ENCODE assay signal across 16 mouse cellular contexts in the genomic region with DNA sequence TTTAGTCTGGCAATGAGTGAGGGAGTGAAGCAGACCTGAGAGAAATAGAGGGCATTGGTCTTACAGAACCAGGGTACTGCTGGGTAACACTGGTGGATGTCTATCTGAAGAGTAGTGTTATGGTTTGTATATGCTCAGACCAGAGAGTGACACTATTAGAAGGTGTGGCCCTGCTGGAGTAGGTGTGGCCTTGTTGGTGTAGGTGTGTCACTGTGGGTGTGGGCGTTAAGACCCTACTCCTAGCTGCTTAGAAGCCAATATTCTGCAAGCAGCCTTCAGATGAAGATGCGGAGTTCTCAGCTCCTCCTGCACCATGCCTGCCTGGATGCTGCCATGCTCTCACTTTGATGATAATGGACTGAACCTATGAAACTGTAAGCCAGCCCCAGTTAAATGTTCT.
A peak's percentile ranks its signal among the peaks of the same experiment; 100 is the strongest.
DNase-seq lines count a peak whose midpoint lies in the region; ATAC-seq and TF ChIP-seq lines count a peak whose summit lies in the region.
"Had no signal": no experiment of that assay in that cellular context is flagged by ENCODE, and none has a peak within 500 bp of the region (broad histone marks: within the 10 kb centered on the region; RNA-seq: fewer than 3 reads in every experiment).

No protein-coding gene starts in this region.

- no peak for DNase-seq in hindbrain, postnatal 0 days (ENCODE audit: low spot score)
- DNase-seq in liver, embryonic 11.5 days (ENCODE audit: low spot score) = no peak
- DNase-seq: adrenal gland, adult 2 months; adrenal gland, postnatal 25 days; cerebellum, adult 18-20 months; cerebellum, postnatal 36 days; forebrain, postnatal 0 days; gastrocnemius, postnatal 14 days; heart, postnatal 10 days had no signal

- no peak for TF ChIP-seq CTCF in hindbrain, postnatal 0 days (IDR thresholded peaks at IDR 0.05; ENCODE audit: low read depth)
- TF ChIP-seq CTCF in cortical plate, adult 2 months (IDR thresholded peaks at IDR 0.05; ENCODE audit: extremely low read depth, insufficient read depth, low read length) = no peak
- TF ChIP-seq CTCF in olfactory bulb, adult 2 months (IDR thresholded peaks at IDR 0.05; ENCODE audit: insufficient read depth, low read depth, low read length) = no peak

- no peak overlapping the region for H3K4me2 ChIP-seq in hindbrain, postnatal 0 days (ENCODE audit: low read depth, low read length)
- no peak overlapping the region for H3K4me2 ChIP-seq in hindbrain, embryonic 16.5 days (ENCODE audit: low read length)
- H3K4me2 ChIP-seq in liver, embryonic 15.5 days = 0 out of 2 replicates have a peak overlapping the region, but pooled peaks have one; percentile 3
- H3K4me2 ChIP-seq in liver, embryonic 11.5 days = no peak overlapping the region
- H3K4me2 ChIP-seq: forebrain, embryonic 13.5 days; hindbrain, embryonic 15.5 days had no signal

- H3K9me3 ChIP-seq in hindbrain, postnatal 0 days (ENCODE audit: low read length) = no peaks in the 10 kb centered on the region
- no peaks in the 10 kb centered on the region for H3K9me3 ChIP-seq in hindbrain, embryonic 16.5 days (ENCODE audit: control insufficient read depth, low read length)
- no peaks in the 10 kb centered on the region for H3K9me3 ChIP-seq in liver, embryonic 15.5 days (replicated peaks)
- H3K9me3 ChIP-seq in liver, embryonic 11.5 days (ENCODE audit: control insufficient read depth, low read length) = no peaks in the 10 kb centered on the region
- H3K9me3 ChIP-seq: embryonic facial prominence, embryonic 10.5 days; forebrain, embryonic 13.5 days; hindbrain, embryonic 15.5 days had no signal

- TF ChIP-seq POLR2A in cortical plate, adult 2 months (IDR thresholded peaks at IDR 0.05; ENCODE audit: extremely low read depth, insufficient read depth, low read length) = no peak
- no peak for TF ChIP-seq POLR2A in olfactory bulb, adult 2 months (IDR thresholded peaks at IDR 0.05; ENCODE audit: insufficient read depth, low read depth, low read length)

- no peaks in the 10 kb centered on the region for H3K27me3 ChIP-seq in hindbrain, postnatal 0 days (ENCODE audit: insufficient read depth, low read length)
- no peaks in the 10 kb centered on the region for H3K27me3 ChIP-seq in hindbrain, embryonic 16.5 days (replicated peaks; ENCODE audit: control insufficient read depth, insufficient read depth, low read length)
- H3K27me3 ChIP-seq in liver, embryonic 15.5 days = no peaks in the 10 kb centered on the region
- no peaks in the 10 kb centered on the region for H3K27me3 ChIP-seq in liver, embryonic 11.5 days (replicated peaks; ENCODE audit: control insufficient read depth, insufficient read depth, low read length)
- H3K27me3 ChIP-seq: forebrain, embryonic 13.5 days; hindbrain, embryonic 15.5 days had no signal

- H3K9ac ChIP-seq in hindbrain, postnatal 0 days (replicated peaks; ENCODE audit: low read length) = no peak overlapping the region
- no peak overlapping the region for H3K9ac ChIP-seq in hindbrain, embryonic 16.5 days (ENCODE audit: low read depth, low read length)
- no peak overlapping the region for H3K9ac ChIP-seq in liver, embryonic 15.5 days
- H3K9ac ChIP-seq in liver, embryonic 11.5 days (ENCODE audit: low read depth, low read length) = no peak overlapping the region
- H3K9ac ChIP-seq: forebrain, embryonic 13.5 days; forebrain, postnatal 0 days; hindbrain, embryonic 15.5 days had no signal

- H3K4me1 ChIP-seq in hindbrain, postnatal 0 days (ENCODE audit: insufficient read depth, low read length) = peaks cover 3% of the 10 kb centered on the region; the same call in 1 of the 2 replicates
- H3K4me1 ChIP-seq in hindbrain, embryonic 16.5 days (ENCODE audit: control insufficient read depth, insufficient read depth, low read depth, low read length) = peaks cover 5% of the 10 kb centered on the region; the same call in 1 of the 2 replicates
- H3K4me1 ChIP-seq in liver, embryonic 15.5 days (replicated peaks) = peaks cover 36% of the 10 kb centered on the region
- H3K4me1 ChIP-seq in liver, embryonic 11.5 days (replicated peaks; ENCODE audit: control insufficient read depth, insufficient read depth, low read length) = peaks cover 12% of the 10 kb centered on the region
- no peaks in the 10 kb centered on the region for H3K4me1 ChIP-seq in cortical plate, adult 2 months (ENCODE audit: control insufficient read depth, insufficient read depth, low read length)
- peaks cover 7% of the 10 kb centered on the region; the same call in 1 of the 2 replicates for H3K4me1 ChIP-seq in olfactory bulb, adult 2 months (ENCODE audit: control insufficient read depth, insufficient read depth, low read length)
- H3K4me1 ChIP-seq: embryonic facial prominence, embryonic 10.5 days had no signal

- no peak for ATAC-seq in hindbrain, postnatal 0 days
- ATAC-seq in hindbrain, embryonic 16.5 days = no peak
- ATAC-seq in liver, embryonic 15.5 days (ENCODE audit: insufficient read depth) = no peak
- ATAC-seq in liver, embryonic 11.5 days (replicated peaks; ENCODE audit: low FRiP score) = no peak

- H3K4me3 ChIP-seq in hindbrain, postnatal 0 days (ENCODE audit: low read length) = no peak overlapping the region
- no peak overlapping the region for H3K4me3 ChIP-seq in hindbrain, embryonic 16.5 days (ENCODE audit: low read length)
- no peak overlapping the region for H3K4me3 ChIP-seq in liver, embryonic 15.5 days (replicated peaks)
- no peak overlapping the region for H3K4me3 ChIP-seq in liver, embryonic 11.5 days (ENCODE audit: low read depth, low read length)
- H3K4me3 ChIP-seq in cortical plate, adult 2 months (ENCODE audit: insufficient read depth, low read length) = no peak overlapping the region
- no peak overlapping the region for H3K4me3 ChIP-seq in olfactory bulb, adult 2 months (ENCODE audit: insufficient read depth, low read depth, low read length)
- H3K4me3 ChIP-seq: embryonic facial prominence, embryonic 10.5 days; forebrain, embryonic 13.5 days; hindbrain, embryonic 15.5 days had no signal

- whole genome bisulfite sequencing in hindbrain, postnatal 0 days = 85% methylated on average over 2 of the region's 2 CpGs
- WGBS in hindbrain, embryonic 16.5 days = 87% methylated on average over 2 of the region's 2 CpGs
- 67% methylated on average over 2 of the region's 2 CpGs for WGBS in liver, embryonic 15.5 days (ENCODE audit: insufficient replicate concordance)
- WGBS in liver, embryonic 11.5 days = 69% methylated on average over 2 of the region's 2 CpGs
- 92% methylated on average over 2 of the region's 2 CpGs for WGBS in olfactory bulb, adult 2 months

- H3K27ac ChIP-seq in hindbrain, postnatal 0 days = peak overlapping the region; percentile 11; the same call in 1 of the 2 replicates
- H3K27ac ChIP-seq in hindbrain, embryonic 16.5 days (ENCODE audit: low read depth, low read length) = no peak overlapping the region
- no peak overlapping the region for H3K27ac ChIP-seq in liver, embryonic 15.5 days (replicated peaks)
- no peak overlapping the region for H3K27ac ChIP-seq in liver, embryonic 11.5 days (ENCODE audit: low read depth, low read length)
- 0 out of 2 replicates have a peak overlapping the region, but pooled peaks have one; percentile 17 for H3K27ac ChIP-seq in cortical plate, adult 2 months (ENCODE audit: insufficient read depth, low read length)
- H3K27ac ChIP-seq in olfactory bulb, adult 2 months (ENCODE audit: insufficient read depth, low read depth, low read length) = peak overlapping the region; percentile 50; the same call in 1 of the 2 replicates
- H3K27ac ChIP-seq: embryonic facial prominence, embryonic 10.5 days; forebrain, embryonic 13.5 days; hindbrain, embryonic 15.5 days had no signal

- no peaks in the 10 kb centered on the region for H3K36me3 ChIP-seq in hindbrain, postnatal 0 days (ENCODE audit: insufficient read depth, low read length)
- H3K36me3 ChIP-seq in hindbrain, embryonic 16.5 days (ENCODE audit: control insufficient read depth, insufficient read depth, low read length) = no peaks in the 10 kb centered on the region
- H3K36me3 ChIP-seq in liver, embryonic 15.5 days (replicated peaks) = no peaks in the 10 kb centered on the region
- H3K36me3 ChIP-seq in liver, embryonic 11.5 days (ENCODE audit: control insufficient read depth, insufficient read depth, low read length) = no peaks in the 10 kb centered on the region
- H3K36me3 ChIP-seq: embryonic facial prominence, embryonic 10.5 days; hindbrain, embryonic 15.5 days had no signal

Comparison
In these comparisons a context has a peak if more than half of its experiments do, and no peak if none do; other contexts are left out.
1. H3K27ac ChIP-seq: peak in hindbrain, postnatal 0 days (single experiment), cortical plate, adult 2 months (single experiment) and olfactory bulb, adult 2 months (single experiment); none in hindbrain, embryonic 16.5 days (single experiment), liver, embryonic 15.5 days (single experiment) and liver, embryonic 11.5 days (single experiment).